Mouse (Mus musculus): Measurements from ENCODE around the gene Epb41l4b. TPM values are rescaled to one million over a fixed set of nuclear protein-coding genes. Genes with fewer than 3 reads are reported as not detected.

The Epb41l4b gene
- polyA plus RNA-seq, 1 experiment from 2014 or later, result 3.4 TPM

DNA sequence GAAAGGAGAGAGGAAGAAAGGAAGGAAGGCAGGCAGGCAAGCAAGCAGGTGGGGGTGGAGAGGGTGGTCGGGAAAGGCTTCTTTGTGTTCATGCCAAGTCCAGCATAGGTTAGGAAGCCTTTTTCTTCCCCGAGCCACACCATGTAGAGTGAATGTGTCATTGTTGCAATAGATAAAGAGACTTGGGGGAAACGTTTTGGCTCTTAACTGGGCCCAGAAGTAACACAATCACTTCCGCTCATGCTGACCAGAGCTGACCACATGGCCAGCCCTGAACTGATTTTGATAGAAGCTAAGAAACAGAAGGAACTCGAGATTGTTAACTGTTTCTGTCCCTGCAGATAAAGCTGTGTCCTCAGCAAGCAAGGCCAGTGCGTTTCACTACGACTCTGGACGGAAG, 29.6 kb upstream of the Epb41l4b start:
- no peak for ATAC-seq
- 61% methylated on average over 8 of the region's 8 CpGs for WGBS
- no peaks in the 10 kb centered on the region for H3K9me3 ChIP-seq (ENCODE audit: control insufficient read depth, low read length)
- no peak overlapping the region for H3K9ac ChIP-seq (ENCODE audit: low read depth, low read length)
- H3K4me3 ChIP-seq (ENCODE audit: low read length), result no peak overlapping the region
- H3K4me2 ChIP-seq (ENCODE audit: low read length), result no peak overlapping the region
- no peak overlapping the region for H3K27ac ChIP-seq (ENCODE audit: low read depth, low read length)
- H3K36me3 ChIP-seq (ENCODE audit: control insufficient read depth, insufficient read depth, low read length), result no peaks in the 10 kb centered on the region
- no peaks in the 10 kb centered on the region for H3K4me1 ChIP-seq (ENCODE audit: control insufficient read depth, insufficient read depth, low read depth, low read length)
- H3K27me3 ChIP-seq (replicated peaks; ENCODE audit: control insufficient read depth, insufficient read depth, low read length), result no peaks in the 10 kb centered on the region

DNA sequence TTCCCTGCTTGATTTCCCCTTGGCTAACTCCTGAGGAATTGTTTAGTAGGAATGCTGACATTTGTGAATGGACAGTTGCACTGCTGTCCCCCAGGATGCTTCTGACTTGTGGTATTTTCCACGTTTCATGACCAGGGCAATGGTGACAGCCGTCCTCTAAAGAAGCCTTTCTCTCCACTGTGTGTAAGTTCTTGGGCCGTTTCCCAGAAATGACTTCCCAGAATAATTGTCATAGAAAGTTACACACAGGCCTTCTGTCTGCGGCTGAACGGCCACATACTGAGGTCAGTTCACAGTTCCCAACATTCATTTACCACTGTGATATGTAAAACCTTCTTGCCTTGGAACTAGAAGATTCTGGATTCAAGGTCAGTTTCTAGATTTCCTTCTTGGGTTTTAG, 28.6 kb upstream of the Epb41l4b start:
- Histone ChIP-seq H3K36me3 (ENCODE audit: control insufficient read depth, insufficient read depth, low read length) (no peaks in the 10 kb centered on the region), H3K4me1 (ENCODE audit: control insufficient read depth, insufficient read depth, low read depth, low read length) (no peaks in the 10 kb centered on the region), H3K4me2 (ENCODE audit: low read length) (no peak overlapping the region), H3K27ac (ENCODE audit: low read depth, low read length) (no peak overlapping the region; the same call in 1 of the 2 replicates), H3K9me3 (ENCODE audit: control insufficient read depth, low read length) (no peaks in the 10 kb centered on the region), H3K9ac (ENCODE audit: low read depth, low read length) (no peak overlapping the region), H3K27me3 (replicated peaks; ENCODE audit: control insufficient read depth, insufficient read depth, low read length) (no peaks in the 10 kb centered on the region), H3K4me3 (ENCODE audit: low read length) (no peak overlapping the region)
- WGBS, result 53% methylated on average over 5 of the region's 5 CpGs
- peak; percentile 75; the same call in 1 of the 2 replicates for ATAC-seq

DNA sequence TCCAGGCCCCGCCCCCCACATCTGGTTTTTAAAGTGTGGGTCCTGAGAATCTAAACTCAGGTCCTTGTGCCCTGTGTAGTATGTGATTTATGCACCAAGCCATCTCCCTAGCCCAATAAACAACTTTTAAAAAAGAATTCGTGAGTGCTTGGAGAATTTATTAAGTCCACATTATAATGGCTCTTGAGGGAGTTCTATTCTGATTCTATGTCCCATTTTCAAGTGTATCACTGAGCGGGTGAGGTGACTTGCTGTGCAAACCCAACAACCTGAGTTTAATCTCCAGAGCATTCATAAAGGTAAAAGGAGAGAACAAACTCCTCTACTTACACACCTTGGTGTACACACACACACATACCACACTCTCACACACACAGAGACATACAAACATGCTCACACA, 25.4 kb upstream of the Epb41l4b start:
- H3K4me2 ChIP-seq (ENCODE audit: low read length), result no peak overlapping the region
- H3K4me1 ChIP-seq (ENCODE audit: control insufficient read depth, insufficient read depth, low read depth, low read length), result no peaks in the 10 kb centered on the region
- H3K9me3 ChIP-seq (ENCODE audit: control insufficient read depth, low read length), result no peaks in the 10 kb centered on the region
- H3K4me3 ChIP-seq (ENCODE audit: low read length), result no peak overlapping the region
- H3K27ac ChIP-seq (ENCODE audit: low read depth, low read length), result no peak overlapping the region
- ATAC-seq, result no peak
- WGBS, result 90% methylated on average over 3 of the region's 3 CpGs
- H3K36me3 ChIP-seq (ENCODE audit: control insufficient read depth, insufficient read depth, low read length), result no peaks in the 10 kb centered on the region
- H3K27me3 ChIP-seq (replicated peaks; ENCODE audit: control insufficient read depth, insufficient read depth, low read length), result no peaks in the 10 kb centered on the region
- H3K9ac ChIP-seq (ENCODE audit: low read depth, low read length), result no peak overlapping the region

DNA sequence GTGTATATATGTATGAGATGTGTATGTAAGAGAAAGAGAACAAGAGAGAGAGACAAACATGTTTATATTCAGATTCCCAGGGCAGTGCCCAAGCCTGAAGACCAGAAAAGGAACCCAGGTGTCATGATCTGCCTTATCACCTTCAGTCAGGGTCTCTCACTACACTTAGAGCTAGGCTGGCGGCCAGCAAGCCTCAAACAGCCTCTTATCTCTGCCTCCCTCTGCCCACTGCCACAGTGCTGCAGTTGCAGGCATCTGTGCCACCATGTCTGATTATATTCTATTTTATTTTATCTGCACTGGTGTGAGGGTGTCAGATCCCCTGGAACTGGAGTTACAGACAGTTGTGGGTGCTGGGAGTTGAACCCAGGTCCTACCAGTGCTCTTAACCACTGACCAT, 25.0 kb upstream of the Epb41l4b start:
- Histone ChIP-seq H3K27ac (ENCODE audit: low read depth, low read length) (no peak overlapping the region), H3K4me1 (ENCODE audit: control insufficient read depth, insufficient read depth, low read depth, low read length) (no peaks in the 10 kb centered on the region; the same call in 1 of the 2 replicates), H3K27me3 (replicated peaks; ENCODE audit: control insufficient read depth, insufficient read depth, low read length) (no peaks in the 10 kb centered on the region), H3K9ac (ENCODE audit: low read depth, low read length) (no peak overlapping the region), H3K4me2 (ENCODE audit: low read length) (no peak overlapping the region), H3K4me3 (ENCODE audit: low read length) (no peak overlapping the region), H3K9me3 (ENCODE audit: control insufficient read depth, low read length) (no peaks in the 10 kb centered on the region), H3K36me3 (ENCODE audit: control insufficient read depth, insufficient read depth, low read length) (no peaks in the 10 kb centered on the region)
- 86% methylated on average over 1 of the region's 1 CpGs for WGBS
- no peak for ATAC-seq

DNA sequence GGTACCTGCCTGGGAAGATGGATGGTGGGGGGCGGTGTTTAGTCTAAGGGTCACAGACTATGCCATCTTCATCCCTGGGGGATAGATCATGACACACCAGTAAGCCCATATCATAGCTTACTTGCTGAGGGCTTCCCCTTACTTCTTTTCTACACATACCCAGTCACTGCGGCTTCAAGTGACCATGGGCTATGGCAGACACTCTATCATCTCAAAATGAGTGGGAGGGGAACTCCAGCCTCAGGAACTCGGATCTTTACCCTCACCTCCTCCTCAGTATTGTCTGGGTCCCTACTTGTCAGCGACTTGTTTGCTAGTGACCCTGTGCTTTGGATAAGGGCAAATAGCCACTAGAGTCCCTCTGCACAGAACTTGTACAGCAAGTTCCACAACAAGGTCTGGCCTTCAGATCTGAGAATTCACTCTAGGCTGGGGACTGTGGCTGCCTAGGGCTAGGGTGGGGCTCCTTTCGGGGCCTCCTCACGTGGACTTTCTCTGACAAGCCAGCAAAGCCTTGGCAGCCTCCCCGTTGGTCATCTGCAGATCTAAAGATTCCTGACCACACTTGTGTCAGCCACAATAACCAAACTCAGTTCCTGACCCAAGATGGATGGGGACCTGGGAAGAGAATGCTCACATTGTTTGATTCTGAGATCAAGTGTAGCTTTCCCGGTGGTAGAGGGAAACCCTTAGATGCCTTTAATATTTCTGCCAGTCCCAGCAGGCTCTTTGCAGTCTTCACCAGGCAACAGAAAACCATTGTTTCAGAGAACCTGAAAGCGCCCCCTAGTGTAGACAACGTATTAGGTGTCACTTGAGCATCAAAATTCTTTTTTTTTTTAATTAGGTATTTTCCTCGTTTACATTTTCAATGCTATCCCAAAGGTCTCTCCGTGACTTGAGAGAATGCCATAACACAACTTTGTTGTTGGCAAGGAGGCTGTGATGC, 24.0 kb upstream of the Epb41l4b start:
- Histone ChIP-seq H3K27me3 (replicated peaks; ENCODE audit: control insufficient read depth, insufficient read depth, low read length) (no peaks in the 10 kb centered on the region), H3K4me2 (ENCODE audit: low read length) (no peak overlapping the region), H3K9ac (ENCODE audit: low read depth, low read length) (no peak overlapping the region), H3K27ac (ENCODE audit: low read depth, low read length) (no peak overlapping the region), H3K36me3 (ENCODE audit: control insufficient read depth, insufficient read depth, low read length) (no peaks in the 10 kb centered on the region), H3K4me3 (ENCODE audit: low read length) (no peak overlapping the region), H3K4me1 (ENCODE audit: control insufficient read depth, insufficient read depth, low read depth, low read length) (peaks cover 7% of the 10 kb centered on the region), H3K9me3 (ENCODE audit: control insufficient read depth, low read length) (no peaks in the 10 kb centered on the region)
- no peak for ATAC-seq
- WGBS, result 55% methylated on average over 12 of the region's 12 CpGs

DNA sequence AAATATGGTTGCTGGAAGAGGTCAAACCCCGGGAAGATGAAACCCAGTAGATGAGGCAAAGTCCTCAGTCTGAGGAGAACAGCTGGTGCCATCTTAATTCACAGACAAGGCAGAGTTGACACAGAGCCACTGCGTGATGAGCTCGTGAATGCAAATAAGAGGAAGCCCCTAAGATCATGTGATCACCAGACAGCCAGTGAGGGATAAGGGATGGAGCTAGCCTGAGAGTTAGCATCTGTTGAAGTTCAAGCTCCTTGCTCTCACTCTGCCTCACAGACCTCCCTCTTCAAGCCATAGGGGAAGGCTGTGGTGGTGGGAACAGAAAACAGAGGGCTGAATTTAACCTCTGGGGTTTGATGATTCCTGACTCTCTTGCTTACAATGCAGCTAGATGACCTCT, 22.4 kb upstream of the Epb41l4b start:
- Histone ChIP-seq H3K36me3 (ENCODE audit: control insufficient read depth, insufficient read depth, low read length) (no peaks in the 10 kb centered on the region), H3K4me2 (ENCODE audit: low read length) (no peak overlapping the region), H3K27me3 (replicated peaks; ENCODE audit: control insufficient read depth, insufficient read depth, low read length) (no peaks in the 10 kb centered on the region), H3K27ac (ENCODE audit: low read depth, low read length) (no peak overlapping the region), H3K4me1 (ENCODE audit: control insufficient read depth, insufficient read depth, low read depth, low read length) (peaks cover 7% of the 10 kb centered on the region), H3K9ac (ENCODE audit: low read depth, low read length) (no peak overlapping the region), H3K4me3 (ENCODE audit: low read length) (no peak overlapping the region), H3K9me3 (ENCODE audit: control insufficient read depth, low read length) (no peaks in the 10 kb centered on the region)
- 54% methylated on average over 3 of the region's 3 CpGs for WGBS
- no peak for ATAC-seq

DNA sequence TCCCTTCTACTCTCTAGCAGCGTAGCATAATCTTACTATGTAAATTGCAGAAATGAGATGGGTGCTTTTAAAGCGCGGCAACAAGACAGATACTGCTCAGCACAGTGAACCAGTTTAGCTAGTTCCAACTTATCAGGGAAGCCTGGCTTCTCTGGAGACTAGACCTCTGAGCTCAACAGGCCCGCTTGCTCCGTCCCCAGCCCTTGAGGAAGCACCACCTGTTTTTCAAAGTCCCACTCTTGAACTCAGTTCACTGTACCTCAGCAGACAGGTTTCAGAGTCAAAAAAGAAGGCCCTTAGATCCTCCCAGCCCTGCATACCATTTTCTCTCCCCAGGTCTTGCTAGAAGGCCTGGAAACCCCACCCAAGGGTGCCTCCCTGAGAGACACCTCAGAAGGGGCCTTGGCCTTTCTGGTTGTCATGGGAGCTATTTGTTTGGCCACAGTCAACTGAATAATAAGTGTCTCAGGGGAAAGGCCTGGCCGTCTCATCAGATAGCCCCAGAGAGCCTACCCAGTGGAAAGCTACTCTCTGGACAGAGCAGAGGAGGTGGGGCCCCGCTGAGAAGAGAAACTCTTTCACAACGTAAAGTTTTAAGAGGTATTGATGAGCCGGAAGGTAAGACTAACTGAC, 21.5 kb upstream of the Epb41l4b start:
- Histone ChIP-seq H3K9ac (ENCODE audit: low read depth, low read length) (no peak overlapping the region), H3K36me3 (ENCODE audit: control insufficient read depth, insufficient read depth, low read length) (no peaks in the 10 kb centered on the region), H3K27ac (ENCODE audit: low read depth, low read length) (no peak overlapping the region), H3K4me2 (ENCODE audit: low read length) (no peak overlapping the region), H3K4me1 (ENCODE audit: control insufficient read depth, insufficient read depth, low read depth, low read length) (peaks cover 7% of the 10 kb centered on the region), H3K9me3 (ENCODE audit: control insufficient read depth, low read length) (no peaks in the 10 kb centered on the region), H3K27me3 (replicated peaks; ENCODE audit: control insufficient read depth, insufficient read depth, low read length) (no peaks in the 10 kb centered on the region), H3K4me3 (ENCODE audit: low read length) (no peak overlapping the region)
- 86% methylated on average over 9 of the region's 9 CpGs for WGBS
- no peak for ATAC-seq

DNA sequence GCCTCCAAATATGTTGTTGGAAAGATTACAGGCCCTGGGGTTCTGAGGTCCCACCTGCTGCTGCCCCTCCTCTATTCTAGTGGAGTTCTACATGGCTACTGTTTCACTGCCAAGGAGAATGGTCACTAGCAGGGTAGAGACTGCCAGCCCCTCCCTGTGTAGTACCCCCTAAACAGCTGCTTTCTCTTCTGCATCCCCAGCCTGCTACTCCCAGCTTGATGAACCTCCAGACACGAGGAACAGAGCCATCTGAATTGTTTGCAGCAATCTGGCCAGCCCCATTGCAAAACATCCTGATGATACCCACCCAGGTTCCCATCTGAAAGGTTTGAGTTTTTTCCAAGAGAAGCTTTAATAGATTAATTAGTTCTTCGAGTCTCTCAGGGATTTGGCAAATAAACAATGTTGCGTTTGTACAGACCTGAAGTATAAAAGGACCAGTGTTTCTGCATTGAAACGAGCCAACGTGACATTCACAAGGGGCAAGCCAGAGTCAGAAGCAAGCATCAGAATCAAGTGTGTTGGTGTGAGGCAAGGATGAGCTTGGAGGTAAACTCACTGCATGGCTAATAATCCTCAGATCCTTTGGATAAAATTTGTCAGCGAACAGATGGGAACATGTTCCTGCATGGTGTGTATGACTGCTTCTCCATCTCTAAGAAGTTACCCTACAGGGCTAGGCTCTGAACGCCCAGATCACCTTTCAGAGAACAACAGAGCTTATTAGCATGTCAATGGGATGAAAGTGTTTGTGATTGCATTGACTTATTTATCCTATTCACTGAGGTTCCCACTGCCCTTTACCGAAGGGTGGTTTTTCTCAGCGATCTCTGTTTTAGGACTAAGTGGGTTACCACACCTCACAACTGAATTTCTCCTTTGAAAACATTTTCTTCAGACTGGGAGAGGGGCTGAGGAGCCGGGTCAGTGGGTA, 19.8 kb upstream of the Epb41l4b start:
- H3K4me2 ChIP-seq (ENCODE audit: low read length), result no peak overlapping the region
- H3K9ac ChIP-seq (ENCODE audit: low read depth, low read length), result no peak overlapping the region
- no peak overlapping the region for H3K4me3 ChIP-seq (ENCODE audit: low read length)
- H3K4me1 ChIP-seq (ENCODE audit: control insufficient read depth, insufficient read depth, low read depth, low read length), result peaks cover 7% of the 10 kb centered on the region
- peak; percentile 83 for ATAC-seq
- no peaks in the 10 kb centered on the region for H3K36me3 ChIP-seq (ENCODE audit: control insufficient read depth, insufficient read depth, low read length)
- H3K9me3 ChIP-seq (ENCODE audit: control insufficient read depth, low read length), result no peaks in the 10 kb centered on the region
- no peak overlapping the region for H3K27ac ChIP-seq (ENCODE audit: low read depth, low read length)
- 24% methylated on average over 10 of the region's 10 CpGs for WGBS
- H3K27me3 ChIP-seq (replicated peaks; ENCODE audit: control insufficient read depth, insufficient read depth, low read length), result no peaks in the 10 kb centered on the region
